Mouse (Mus musculus) cerebellum, postnatal 10 days (tissue): ENCODE data around the gene Msantd4.
A peak's percentile ranks its signal among the peaks of the same experiment; 100 is the strongest.
"Not testable (repeated sequence)": the region's sequence is repeated elsewhere in the genome, so short reads cannot be mapped to it uniquely, and the experiment has no call there.

Experiments used
- DNase-seq, 2 experiments: peaks; one replicate each; pipeline ENCODE4 v3.0.0; 2021; ENCODE audit warnings: mixed read lengths in 2 of 2

Msantd4 gene

GRCm38 (mm10) chr9:4375828-4376639 is at the start of gene Msantd4:
Gene Msantd4, plus strand, starts transcription at chr9:4376562.
- peak; percentile 98 to 99 for DNase-seq

GRCm38 (mm10) chr9:4353163-4353562 is 23.2 kb upstream of the Msantd4 start:
- DNase-seq = no peak

- DNase-seq = peak in 1 of 2 experiments; percentile 68
Measured at GRCm38 (mm10) chr9:4376640-4377120, 318 bp downstream of the Msantd4 start.

- not testable (repeated sequence) for DNase-seq
Measured at GRCm38 (mm10) chr9:4400801-4401200, 24.4 kb downstream of the Msantd4 start.
